Mouse (Mus musculus): Measurements from ENCODE around the gene Tbkbp1. TPM values are rescaled to one million over a fixed set of nuclear protein-coding genes. Genes with fewer than 3 reads are reported as not detected.

Gene Tbkbp1
- polyA plus RNA-seq, 1 experiment, result 94.3 TPM

DNA sequence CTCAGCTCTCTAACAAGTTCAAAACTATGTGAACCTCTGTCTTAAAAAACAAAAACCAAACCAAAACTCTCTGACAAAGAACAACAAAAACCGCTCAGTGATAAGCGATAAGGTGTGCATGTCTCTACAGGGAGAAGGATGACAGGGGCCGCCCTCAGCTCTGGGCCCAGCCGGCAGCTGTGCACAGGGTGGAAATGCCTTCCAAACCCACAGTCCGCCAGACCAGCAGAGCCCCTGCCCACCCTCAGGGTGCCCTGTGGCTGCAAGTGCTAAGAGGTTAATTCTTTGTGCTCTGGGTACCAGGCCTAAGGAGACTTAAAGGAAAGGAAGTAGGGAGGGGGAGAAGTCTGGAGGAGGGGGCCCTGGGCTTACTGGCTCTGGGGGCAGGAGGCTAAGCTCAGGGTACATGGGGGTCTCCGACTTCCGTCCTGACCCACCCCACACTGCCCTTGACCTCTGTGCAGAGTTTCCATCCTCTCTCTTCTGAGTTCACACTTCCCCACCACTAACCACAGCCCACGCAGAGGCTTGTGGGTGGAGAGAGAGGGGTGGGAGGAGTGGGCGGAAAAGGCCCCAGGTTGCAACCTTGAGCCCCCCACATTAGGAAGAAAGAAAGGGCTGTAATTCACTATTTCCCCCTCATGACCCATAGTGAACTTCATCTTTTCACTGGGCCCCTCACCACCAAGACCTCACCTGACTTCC, 7.9 kb downstream of the Tbkbp1 start:
- Histone ChIP-seq H3K4me3 (replicated peaks; ENCODE audit: insufficient read depth, low read depth, low read length) (no peak overlapping the region), H3K27ac (ENCODE audit: insufficient read depth, low read length) (no peak overlapping the region), H3K4me1 (ENCODE audit: control insufficient read depth, insufficient read depth, low read length) (peaks cover 7% of the 10 kb centered on the region), H3K27me3 (ENCODE audit: control insufficient read depth, insufficient read depth, low read length) (no peaks in the 10 kb centered on the region)
- DNase-seq, result no peak
- TF ChIP-seq POLR2A (IDR thresholded peaks at IDR 0.05; ENCODE audit: borderline replicate concordance, insufficient read depth, low read length) (no peak), CTCF (IDR thresholded peaks at IDR 0.05; ENCODE audit: borderline replicate concordance, insufficient read depth, low read depth, low read length) (no peak)
- WGBS, result 84% methylated on average over 9 of the region's 9 CpGs

- 65% methylated on average over 8 of the region's 8 CpGs for WGBS
- no peak for TF ChIP-seq POLR2A (IDR thresholded peaks at IDR 0.05; ENCODE audit: borderline replicate concordance, insufficient read depth, low read length)
- no peak for TF ChIP-seq CTCF (IDR thresholded peaks at IDR 0.05; ENCODE audit: borderline replicate concordance, insufficient read depth, low read depth, low read length)
Observed at GRCm38 (mm10) chr11:97142159-97142608, 9.1 kb downstream of the Tbkbp1 start.

GRCm38 (mm10) chr11:97140811-97141210, 10.5 kb downstream of the Tbkbp1 start:
- no peak for DNase-seq
- H3K4me1 ChIP-seq (ENCODE audit: control insufficient read depth, insufficient read depth, low read length), result 0 out of 2 replicates have a peak, but pooled peaks cover 3% of the 10 kb centered on the region
- no peak overlapping the region for H3K27ac ChIP-seq (ENCODE audit: insufficient read depth, low read length)
- no peak overlapping the region for H3K4me3 ChIP-seq (replicated peaks; ENCODE audit: insufficient read depth, low read depth, low read length)
- 40% methylated on average over 4 of the region's 4 CpGs for WGBS
- no peaks in the 10 kb centered on the region for H3K27me3 ChIP-seq (ENCODE audit: control insufficient read depth, insufficient read depth, low read length)
- TF ChIP-seq POLR2A (IDR thresholded peaks at IDR 0.05; ENCODE audit: borderline replicate concordance, insufficient read depth, low read length) (no peak), CTCF (IDR thresholded peaks at IDR 0.05; ENCODE audit: borderline replicate concordance, insufficient read depth, low read depth, low read length) (no peak)

More at GRCm38 (mm10) chr11:97142159-97142608, 9.1 kb downstream of the Tbkbp1 start:
- Histone ChIP-seq H3K4me1 (ENCODE audit: control insufficient read depth, insufficient read depth, low read length) (0 out of 2 replicates have a peak, but pooled peaks cover 3% of the 10 kb centered on the region), H3K27me3 (ENCODE audit: control insufficient read depth, insufficient read depth, low read length) (no peaks in the 10 kb centered on the region), H3K27ac (ENCODE audit: insufficient read depth, low read length) (no peak overlapping the region), H3K4me3 (replicated peaks; ENCODE audit: insufficient read depth, low read depth, low read length) (no peak overlapping the region)
- DNase-seq, result no peak

DNA sequence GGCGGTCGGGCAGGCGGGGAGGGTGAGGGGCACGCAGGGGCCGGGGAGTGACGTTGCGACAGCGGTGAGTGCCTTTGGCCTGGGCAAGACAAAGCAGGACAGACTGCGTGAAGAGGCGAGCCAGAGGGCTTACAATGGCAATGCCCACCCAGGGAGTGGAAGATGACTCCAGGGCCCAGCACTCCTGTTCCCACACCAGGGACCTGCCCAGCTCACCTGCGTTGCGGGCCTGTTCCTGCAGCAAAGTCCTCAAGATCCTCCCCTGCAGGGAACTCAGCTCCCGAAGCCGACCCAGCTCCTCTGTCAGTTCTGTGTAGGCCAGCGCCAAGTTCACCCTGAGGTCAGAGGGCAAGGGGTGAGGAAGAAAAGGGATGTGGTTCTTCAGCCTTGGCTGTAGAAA, 12.0 kb downstream of the Tbkbp1 start:
- no peak for DNase-seq
- H3K27me3 ChIP-seq (ENCODE audit: control insufficient read depth, insufficient read depth, low read length), result no peaks in the 10 kb centered on the region
- 23% methylated on average over 15 of the region's 15 CpGs for WGBS
- H3K4me1 ChIP-seq (ENCODE audit: control insufficient read depth, insufficient read depth, low read length), result 0 out of 2 replicates have a peak, but pooled peaks cover 3% of the 10 kb centered on the region
- peak overlapping the region; percentile 42 for H3K4me3 ChIP-seq (replicated peaks; ENCODE audit: insufficient read depth, low read depth, low read length)
- TF ChIP-seq CTCF (IDR thresholded peaks at IDR 0.05; ENCODE audit: borderline replicate concordance, insufficient read depth, low read depth, low read length) (no peak), POLR2A (IDR thresholded peaks at IDR 0.05; ENCODE audit: borderline replicate concordance, insufficient read depth, low read length) (no peak)
- no peak overlapping the region for H3K27ac ChIP-seq (ENCODE audit: insufficient read depth, low read length)

GRCm38 (mm10) chr11:97138554-97139226, 12.6 kb downstream of the Tbkbp1 start:
- no peak for TF ChIP-seq CTCF (IDR thresholded peaks at IDR 0.05; ENCODE audit: borderline replicate concordance, insufficient read depth, low read depth, low read length)
- no peak for TF ChIP-seq POLR2A (IDR thresholded peaks at IDR 0.05; ENCODE audit: borderline replicate concordance, insufficient read depth, low read length)
- Histone ChIP-seq H3K27ac (ENCODE audit: insufficient read depth, low read length) (peak overlapping the region; percentile 25; the same call in 1 of the 2 replicates), H3K4me3 (replicated peaks; ENCODE audit: insufficient read depth, low read depth, low read length) (peak overlapping the region; percentile 42), H3K4me1 (ENCODE audit: control insufficient read depth, insufficient read depth, low read length) (0 out of 2 replicates have a peak, but pooled peaks cover 3% of the 10 kb centered on the region), H3K27me3 (ENCODE audit: control insufficient read depth, insufficient read depth, low read length) (no peaks in the 10 kb centered on the region)
- WGBS, result 19% methylated on average over 69 of the region's 69 CpGs
- DNase-seq, result peak; percentile 63 to 71

DNA sequence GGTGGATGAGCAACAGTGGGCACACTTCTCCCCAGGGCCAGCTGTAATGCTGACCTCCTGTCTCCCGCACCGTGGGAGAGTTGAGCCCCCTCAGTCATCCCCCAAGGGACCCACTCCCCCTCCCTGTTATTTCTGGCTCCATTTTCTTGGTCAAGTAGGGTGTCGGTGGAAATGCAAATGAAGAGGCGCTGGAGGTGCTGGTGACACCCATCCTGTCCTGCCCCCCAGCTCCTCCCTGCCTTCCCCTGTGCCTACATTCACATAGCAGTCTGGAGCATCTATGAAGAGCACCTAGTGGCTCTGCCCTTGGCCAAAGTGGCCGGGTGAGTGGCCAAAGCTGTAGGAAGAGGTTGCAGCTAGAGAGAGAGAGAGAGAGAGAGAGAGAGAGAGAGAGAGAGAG, 18.0 kb downstream of the Tbkbp1 start:
- DNase-seq, result no peak
- H3K27me3 ChIP-seq (ENCODE audit: control insufficient read depth, insufficient read depth, low read length), result no peaks in the 10 kb centered on the region
- H3K4me3 ChIP-seq (replicated peaks; ENCODE audit: insufficient read depth, low read depth, low read length), result no peak overlapping the region
- no peak overlapping the region for H3K27ac ChIP-seq (ENCODE audit: insufficient read depth, low read length)
- TF ChIP-seq POLR2A (IDR thresholded peaks at IDR 0.05; ENCODE audit: borderline replicate concordance, insufficient read depth, low read length) (no peak), CTCF (IDR thresholded peaks at IDR 0.05; ENCODE audit: borderline replicate concordance, insufficient read depth, low read depth, low read length) (no peak)
- H3K4me1 ChIP-seq (ENCODE audit: control insufficient read depth, insufficient read depth, low read length), result 0 out of 2 replicates have a peak, but pooled peaks cover under 1% of the 10 kb centered on the region
- WGBS, result 54% methylated on average over 5 of the region's 5 CpGs

GRCm38 (mm10) chr11:97132185-97132584, 19.1 kb downstream of the Tbkbp1 start:
- Histone ChIP-seq H3K4me3 (replicated peaks; ENCODE audit: insufficient read depth, low read depth, low read length) (no peak overlapping the region), H3K27me3 (ENCODE audit: control insufficient read depth, insufficient read depth, low read length) (no peaks in the 10 kb centered on the region), H3K27ac (ENCODE audit: insufficient read depth, low read length) (no peak overlapping the region), H3K4me1 (ENCODE audit: control insufficient read depth, insufficient read depth, low read length) (no peaks in the 10 kb centered on the region)
- DNase-seq, result no peak
- 33% methylated on average over 6 of the region's 6 CpGs for WGBS
- TF ChIP-seq POLR2A (IDR thresholded peaks at IDR 0.05; ENCODE audit: borderline replicate concordance, insufficient read depth, low read length), result no peak
- no peak for TF ChIP-seq CTCF (IDR thresholded peaks at IDR 0.05; ENCODE audit: borderline replicate concordance, insufficient read depth, low read depth, low read length)
